Mouse (Mus musculus) adrenal gland (tissue): ENCODE data around the gene Hdhd5.

Source experiments
- intact Hi-C: fragments of 180-260 bp; cut with DNase I; formaldehyde crosslinking; loops from one replicate; pipeline ENCODE4 v1.15.1; 2025

Gene Hdhd5

DNA sequence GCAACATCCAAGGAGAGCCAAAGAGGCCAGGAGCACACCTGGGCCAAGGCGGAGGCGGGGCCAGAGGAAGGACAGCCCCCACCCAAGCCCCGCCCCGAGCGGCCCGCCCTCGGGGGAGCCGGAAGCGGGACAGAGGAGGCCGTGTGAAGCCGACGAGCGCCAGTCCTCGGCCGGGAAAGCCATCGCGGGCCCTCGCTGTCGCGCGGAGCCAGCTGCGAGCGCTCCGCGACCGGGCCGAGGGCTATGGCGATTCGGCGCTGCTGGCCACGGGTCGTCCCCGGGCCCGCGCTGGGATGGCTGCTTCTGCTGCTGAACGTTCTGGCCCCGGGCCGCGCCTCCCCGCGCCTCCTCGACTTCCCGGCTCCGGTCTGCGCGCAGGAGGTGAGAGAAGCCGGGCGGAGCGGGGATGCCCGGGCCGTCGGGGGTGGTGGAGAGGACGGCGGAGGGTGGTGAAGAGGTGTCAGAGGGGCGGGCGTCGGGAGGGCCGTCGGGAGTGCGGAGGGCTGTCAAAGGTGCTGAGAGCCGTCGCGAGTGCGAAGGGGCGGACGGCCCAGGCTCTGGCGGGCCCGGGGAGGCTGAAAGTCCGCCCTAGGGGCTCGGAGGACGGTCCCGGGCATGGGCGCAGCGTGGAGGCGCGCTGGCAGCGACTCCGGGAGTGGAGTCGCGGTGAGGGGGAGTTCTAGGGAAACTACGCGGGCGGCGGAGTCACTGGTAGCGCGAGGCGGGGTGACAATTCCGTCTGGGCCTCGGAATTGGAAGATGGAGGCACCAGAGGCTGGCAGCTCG is 67.8 kb downstream of the Hdhd5 start, which contains the start of gene Il17ra:
Gene Il17ra, plus strand, starts transcription at position 162 of the 786 bp plus-strand sequence.
- intact Hi-C loops, result no loop called here

- intact Hi-C loops, result no loop called here
Measured at GRCm38 (mm10) chr6:120462251-120462650, 68.9 kb downstream of the Hdhd5 start.

- intact Hi-C loops, result no loop called here
Measured at GRCm38 (mm10) chr6:120461217-120461616, 69.9 kb downstream of the Hdhd5 start.
